Mouse (Mus musculus) bone marrow, adult 2 months (tissue): ENCODE results near the gene Pom121l2. TPM values are rescaled to one million over a fixed set of nuclear protein-coding genes. Genes with fewer than 3 reads are reported as not detected.

Experiments used
- H3K27ac ChIP-seq: fragments of 200-500 bp; 2 replicates; pipeline ENCODE4 v1.5.1; 2012; ENCODE audit warnings: low read depth, mild to moderate bottlenecking, control low read depth, inconsistent platforms, low read length; ENCODE audit not compliant: control insufficient read depth, poor library complexity, insufficient read depth
- H3K4me1 ChIP-seq: fragments of 200-500 bp; 2 replicates; pipeline ENCODE4 v1.6.1; 2011; ENCODE audit warnings: low read length; ENCODE audit not compliant: control insufficient read depth, insufficient read depth
- H3K4me3 ChIP-seq: fragments of 200-500 bp; replicated peaks from 2 replicates; pipeline ENCODE3; 2011; ENCODE audit warnings: mild to moderate bottlenecking, low read depth, low read length, control low read depth; ENCODE audit not compliant: control insufficient read depth
- CTCF ChIP-seq: fragments of 200-500 bp; IDR thresholded peaks from 2 replicates; pipeline ENCODE4 v1.5.1; 2011; ENCODE audit warnings: low read length, control low read depth; ENCODE audit not compliant: control insufficient read depth, insufficient read depth
- POLR2A ChIP-seq: fragments of 200-500 bp; IDR thresholded peaks from 2 replicates; pipeline ENCODE4 v1.6.1; 2011; ENCODE audit warnings: low read depth, mild to moderate bottlenecking, control low read depth, low read length, borderline replicate concordance; ENCODE audit not compliant: control insufficient read depth
- WGBS: fragments of 180-500 bp; shearing (Covaris S2); methylation state at CpG from one replicate; pipeline ENCODE4 v1.1.7; 2018; 5-methylcytosine and 5-hydroxymethylcytosine counted together
- polyA plus RNA-seq: library from polyadenylated mRNA; stranded (reverse); fragments of >200 nt; gene quantifications from 2 replicates; pipeline ENCODE4 v1.2.4, GENCODE M21; 2011; ENCODE audit warnings: low replicate concordance; ENCODE audit not compliant: missing spikeins, insufficient read depth, insufficient read length

Pom121l2 gene
- not detected in 2 replicates for polyA plus RNA-seq

DNA sequence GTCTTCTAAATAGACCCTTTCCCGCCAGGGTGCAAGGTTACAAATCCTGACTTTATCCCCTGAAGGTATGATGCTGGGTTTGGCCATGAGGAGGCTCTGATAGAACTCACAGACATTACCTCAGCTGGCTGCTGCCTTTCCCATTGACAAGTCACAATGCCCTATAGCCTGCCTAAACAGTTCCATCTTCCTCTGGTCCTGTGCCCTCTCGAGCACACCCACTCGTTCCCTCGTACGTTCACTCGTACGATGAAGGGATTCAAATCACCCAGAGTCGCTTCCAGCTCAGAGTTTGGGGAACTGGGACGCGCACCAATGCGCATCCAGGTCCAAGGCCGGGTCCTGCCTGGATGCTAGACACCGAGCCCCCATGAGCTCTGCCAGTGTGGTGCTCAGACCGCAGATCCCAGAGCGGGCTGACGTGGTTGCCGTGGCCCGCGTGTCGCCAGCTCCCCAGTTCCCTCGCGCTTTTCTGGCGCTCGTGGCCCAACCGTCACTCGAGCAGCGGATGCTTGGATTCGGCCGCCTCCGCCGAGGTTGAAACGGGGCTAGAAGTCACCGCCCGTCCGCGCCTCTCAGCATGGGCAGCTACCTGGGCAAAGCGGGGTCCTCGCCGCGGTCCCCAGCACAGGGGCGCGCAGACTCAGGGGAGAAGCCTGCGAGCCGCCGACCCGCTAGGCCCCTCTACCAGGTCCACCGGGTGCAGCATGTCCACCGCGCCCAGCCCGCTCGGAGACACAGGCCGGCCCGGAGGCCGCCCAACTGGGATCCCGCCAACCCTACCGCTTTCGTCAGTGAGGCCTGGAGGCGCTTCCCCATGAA lies at the start of gene Pom121l2:
Gene Pom121l2 (plus strand): TSS at position 214 of the 822 bp plus-strand sequence.
- Histone ChIP-seq H3K27ac (no peak within 1 kb of the TSS; the same call in none of the 2 replicates), H3K4me1 (peaks cover 3% of the 10 kb centered on the region; the same call in 1 of the 2 replicates), H3K4me3 (peak within 1 kb of the TSS; percentile 44)
- TF ChIP-seq CTCF = no peak
- TF ChIP-seq POLR2A = no peak
- 3% methylated on average over 58 of the region's 58 CpGs for WGBS

- WGBS = 90% methylated on average over 6 of the region's 6 CpGs
- no peak overlapping the region for H3K27ac ChIP-seq
- H3K4me1 ChIP-seq = peaks cover 1% of the 10 kb centered on the region; the same call in 1 of the 2 replicates
- TF ChIP-seq CTCF (no peak), POLR2A (no peak)
- H3K4me3 ChIP-seq = no peak overlapping the region
These were observed 49.3 kb upstream of the Pom121l2 start for GRCm38 (mm10) chr13:21931740-21932139.

DNA sequence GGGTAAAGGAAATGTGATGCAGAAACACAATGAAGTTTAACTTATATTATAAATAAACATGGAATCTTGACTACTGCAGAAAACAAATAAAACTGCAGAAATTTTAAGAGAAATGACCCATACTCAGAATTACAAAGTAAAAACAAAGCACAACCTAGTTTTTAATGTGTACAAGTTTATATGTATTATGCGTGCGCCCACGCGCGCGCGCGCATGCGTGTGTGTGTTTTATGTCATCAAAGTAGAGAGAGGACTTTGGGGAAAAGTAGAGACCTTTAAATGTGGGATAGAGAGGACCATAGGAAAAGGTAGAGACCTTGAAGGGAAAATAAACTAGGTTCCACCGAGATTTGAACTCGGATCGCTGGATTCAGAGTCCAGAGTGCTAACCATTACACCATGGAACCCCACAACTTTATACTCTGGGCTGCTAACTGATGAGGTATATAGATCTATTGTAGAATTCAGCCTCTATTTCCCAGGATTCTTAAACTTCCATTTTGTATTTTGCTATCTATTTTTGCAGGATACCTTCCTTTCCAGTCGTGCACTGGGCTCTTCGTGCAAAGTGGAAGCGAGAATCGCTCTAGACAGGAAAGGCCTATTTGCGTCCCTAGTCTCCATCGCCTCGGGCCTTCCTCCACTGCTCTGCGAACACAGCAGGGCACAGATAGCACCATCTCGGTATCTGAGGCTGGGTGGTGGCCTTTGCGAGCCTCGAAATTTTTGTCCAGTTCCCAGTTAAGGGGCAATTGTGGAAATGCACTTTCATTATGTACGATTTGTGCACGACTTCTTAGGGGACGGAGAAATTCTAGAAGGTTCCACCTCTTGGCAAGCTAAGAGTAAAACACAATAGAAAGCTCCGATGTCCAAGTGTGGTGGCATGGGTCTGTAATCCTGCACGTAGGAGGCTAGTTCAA lies 47.1 kb upstream of the Pom121l2 start:
- WGBS = 82% methylated on average over 28 of the region's 28 CpGs
- no peak for TF ChIP-seq CTCF
- TF ChIP-seq POLR2A = no peak
- no peak overlapping the region for H3K27ac ChIP-seq
- H3K4me1 ChIP-seq = peaks cover 1% of the 10 kb centered on the region; the same call in 1 of the 2 replicates
- H3K4me3 ChIP-seq = no peak overlapping the region

- Histone ChIP-seq H3K27ac (no peak overlapping the region), H3K4me1 (no peaks in the 10 kb centered on the region; the same call in 1 of the 2 replicates), H3K4me3 (no peak overlapping the region)
- TF ChIP-seq POLR2A = no peak
- TF ChIP-seq CTCF = no peak
- WGBS = 24% methylated on average over 17 of the region's 17 CpGs
These were observed 45.8 kb upstream of the Pom121l2 start for GRCm38 (mm10) chr13:21934982-21935791.

GRCm38 (mm10) chr13:21935833-21936232 lies 45.2 kb upstream of the Pom121l2 start:
- TF ChIP-seq CTCF (no peak), POLR2A (no peak)
- 35% methylated on average over 7 of the region's 7 CpGs for WGBS
- H3K27ac ChIP-seq = no peak overlapping the region
- H3K4me3 ChIP-seq = no peak overlapping the region
- H3K4me1 ChIP-seq = no peaks in the 10 kb centered on the region

DNA sequence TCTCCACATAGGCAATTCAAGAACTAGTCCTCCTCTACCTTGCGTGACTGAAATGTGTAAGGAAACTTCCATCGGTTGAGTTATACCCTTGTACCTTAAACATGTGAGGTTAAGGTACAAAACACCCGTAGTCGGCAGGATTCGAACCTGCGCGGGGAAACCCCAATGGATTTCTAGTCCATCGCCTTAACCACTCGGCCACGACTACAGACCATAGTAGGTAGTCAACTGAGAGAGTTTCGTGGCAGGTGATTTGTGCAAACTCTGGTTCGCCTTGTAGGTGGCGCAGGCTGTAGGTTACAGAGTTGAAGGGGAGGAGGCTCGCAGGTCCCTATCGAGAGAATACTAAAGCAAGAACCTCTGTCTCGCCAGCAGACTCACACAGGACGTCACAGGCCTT lies 44.0 kb upstream of the Pom121l2 start:
- peak overlapping the region; percentile 12 for H3K4me3 ChIP-seq

GRCm38 (mm10) chr13:21940213-21940612 lies 40.8 kb upstream of the Pom121l2 start:
- no peak for TF ChIP-seq CTCF
- TF ChIP-seq POLR2A = no peak
- WGBS = under 1% methylated on average over 19 of the region's 19 CpGs
- Histone ChIP-seq H3K4me1 (no peaks in the 10 kb centered on the region; the same call in 1 of the 2 replicates), H3K27ac (no peak overlapping the region), H3K4me3 (peak overlapping the region; percentile 60)

More for the DNA sequence above, 44.0 kb upstream of the Pom121l2 start:
- no peak overlapping the region for H3K27ac ChIP-seq
- TF ChIP-seq CTCF (no peak), POLR2A (no peak)
- no peaks in the 10 kb centered on the region; the same call in 1 of the 2 replicates for H3K4me1 ChIP-seq
- WGBS = 40% methylated on average over 17 of the region's 17 CpGs
